Mouse (Mus musculus): ENCODE results near the gene Pon2. TPM values are rescaled to one million over a fixed set of nuclear protein-coding genes. Genes with fewer than 3 reads are reported as not detected.

Pon2 gene
- total RNA-seq, 2 experiments from 2014 or later, result 14.8 to 17.5 TPM

DNA sequence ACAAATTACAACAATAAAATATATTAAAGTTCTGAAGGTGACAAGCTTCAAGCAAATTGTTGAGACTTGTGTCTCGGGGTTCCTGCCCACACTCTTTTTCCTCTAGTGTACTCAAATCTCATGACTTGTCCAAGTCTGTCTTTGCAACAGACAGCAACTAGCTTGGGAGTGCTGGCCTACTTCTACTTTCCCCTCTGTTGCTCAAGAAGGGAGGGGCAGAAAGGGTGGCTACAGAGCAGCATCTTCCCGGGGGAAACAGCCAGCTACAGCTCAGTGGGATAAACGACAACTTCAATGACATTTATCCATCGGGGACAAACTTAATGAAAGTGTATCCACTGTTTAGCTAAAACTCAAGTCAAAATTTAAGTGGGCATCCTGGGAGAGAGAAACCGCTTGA lies 5.4 kb downstream of the Pon2 start:
- DNase-seq, result no peak

DNA sequence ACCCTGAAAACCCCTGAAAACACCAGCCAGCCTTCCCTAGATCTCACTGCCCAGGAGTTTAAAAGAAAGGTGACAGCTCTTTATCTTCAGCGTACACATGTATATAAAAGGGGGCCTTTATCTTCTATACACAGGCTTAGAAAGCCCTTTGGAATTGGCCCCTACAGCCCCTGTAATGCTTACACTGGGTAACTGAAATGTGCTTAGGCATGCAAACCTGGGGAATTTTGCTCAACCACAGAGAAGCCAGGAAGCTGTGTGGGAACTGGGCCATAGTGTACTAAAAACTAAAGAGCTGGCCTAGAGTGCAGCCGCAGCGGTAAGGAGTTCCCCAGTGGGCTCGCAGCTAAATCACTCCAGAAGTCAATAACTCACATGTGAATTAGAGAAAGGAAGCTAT lies 6.8 kb downstream of the Pon2 start:
- DNase-seq, result peak; percentile 8

DNA sequence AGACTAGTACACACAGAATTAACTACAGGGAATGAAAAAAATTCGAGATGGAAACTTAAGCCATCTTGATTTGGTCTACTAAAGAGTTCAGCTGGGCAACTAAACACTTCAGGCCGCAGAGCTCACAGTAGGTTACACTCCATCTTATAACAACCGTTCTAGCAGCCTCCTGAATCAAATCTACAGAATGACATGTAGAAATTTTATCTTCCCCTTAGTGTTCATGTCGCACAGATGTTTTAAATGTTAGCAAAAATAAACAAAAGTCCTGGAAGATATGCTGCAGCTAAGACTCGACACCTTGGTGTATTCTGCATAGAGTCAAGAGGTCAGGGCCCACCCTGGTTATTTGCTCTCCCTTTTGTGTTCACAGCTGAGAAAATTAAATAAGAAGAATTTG lies 10.3 kb downstream of the Pon2 start:
- DNase-seq, result no peak

DNA sequence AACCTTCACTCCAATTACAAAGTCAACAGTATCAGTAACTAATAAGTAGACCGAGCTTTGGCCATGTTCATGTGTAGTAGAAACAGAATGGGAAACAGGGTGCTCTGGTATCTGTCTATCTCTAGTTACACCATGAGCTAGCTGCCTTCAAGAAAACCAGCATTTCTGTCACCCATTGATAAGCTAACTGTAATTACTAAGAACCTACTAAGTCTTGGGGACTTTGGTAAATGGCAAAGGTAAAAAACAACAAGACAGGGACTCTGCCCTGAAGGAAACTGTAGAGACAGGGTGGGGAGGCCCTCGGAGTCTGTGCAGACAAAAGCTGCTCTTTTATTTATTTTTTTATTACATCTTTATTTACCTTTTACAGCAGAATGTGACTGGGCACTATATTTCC lies 10.9 kb downstream of the Pon2 start:
- no peak for DNase-seq

DNA sequence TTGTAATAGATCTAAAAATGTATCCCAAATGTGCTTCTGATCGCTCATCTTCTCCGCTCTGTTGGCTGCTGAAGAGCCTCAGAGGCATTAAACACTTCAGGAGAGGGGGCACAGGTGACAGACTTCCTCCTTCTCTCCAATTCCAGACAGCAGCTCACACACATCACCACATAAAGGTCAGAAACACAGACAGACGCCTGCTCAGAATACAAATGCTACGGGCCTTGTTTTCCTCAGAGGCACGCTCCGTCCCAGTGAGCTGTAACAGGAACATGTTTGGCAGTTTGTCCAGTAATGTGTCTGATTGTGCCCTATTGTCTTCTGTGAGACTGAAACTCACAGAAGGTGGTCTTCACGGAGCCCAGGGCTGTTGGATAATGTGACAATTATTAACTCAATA lies 15.8 kb downstream of the Pon2 start:
- no peak for DNase-seq

DNA sequence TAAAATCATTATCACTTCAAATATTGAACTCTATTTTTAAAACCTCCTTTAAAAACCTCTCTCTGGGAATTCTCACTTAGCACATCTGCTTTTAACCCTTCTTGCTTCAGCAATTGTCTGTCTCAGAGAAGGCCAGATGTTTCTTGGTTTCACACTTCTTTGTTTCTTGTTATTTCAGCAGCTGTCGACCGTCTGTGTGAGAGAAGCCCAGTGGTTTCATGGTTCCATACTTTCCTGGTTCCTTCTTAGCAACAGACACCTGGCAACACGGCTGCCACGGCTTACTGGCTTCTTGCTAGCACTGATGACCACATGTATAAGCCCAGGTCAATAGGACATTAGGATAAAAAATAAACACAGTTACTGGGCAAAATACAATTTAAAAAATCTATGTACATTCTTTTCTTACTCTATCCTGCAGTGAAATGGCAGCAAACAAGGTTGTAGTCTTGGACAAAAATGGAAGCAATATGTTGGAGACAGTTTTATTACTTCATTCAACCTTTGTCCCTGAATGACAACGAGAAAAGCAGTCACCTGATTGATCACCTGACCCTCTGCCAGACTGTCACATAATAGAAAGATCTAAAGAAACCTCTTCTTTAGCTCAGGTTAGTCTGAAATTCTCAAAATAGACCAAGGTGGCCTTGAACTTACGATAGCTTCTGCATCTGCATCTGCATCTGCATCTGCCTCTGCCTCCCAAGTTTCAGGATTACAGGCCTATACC lies 17.5 kb downstream of the Pon2 start:
- no peak for DNase-seq

DNA sequence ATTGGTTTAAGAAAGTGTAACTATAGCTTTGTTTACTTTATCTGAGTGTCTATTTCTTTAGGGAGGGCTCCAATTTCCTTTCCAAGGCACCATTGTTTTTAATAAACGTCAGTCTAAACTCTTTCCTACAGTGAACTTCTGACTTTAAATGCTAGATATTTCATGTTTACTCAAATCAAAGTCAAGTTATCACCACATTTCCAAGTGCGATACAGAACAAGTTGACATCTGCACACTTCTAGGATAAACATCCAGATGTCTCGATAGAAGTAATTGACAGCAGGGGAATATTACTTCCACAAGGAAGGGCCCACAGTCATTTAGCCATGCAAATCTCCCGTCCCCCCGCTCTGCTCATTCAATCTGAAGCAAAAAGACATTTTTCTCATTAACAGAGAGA lies 20.3 kb downstream of the Pon2 start:
- DNase-seq, result no peak

DNA sequence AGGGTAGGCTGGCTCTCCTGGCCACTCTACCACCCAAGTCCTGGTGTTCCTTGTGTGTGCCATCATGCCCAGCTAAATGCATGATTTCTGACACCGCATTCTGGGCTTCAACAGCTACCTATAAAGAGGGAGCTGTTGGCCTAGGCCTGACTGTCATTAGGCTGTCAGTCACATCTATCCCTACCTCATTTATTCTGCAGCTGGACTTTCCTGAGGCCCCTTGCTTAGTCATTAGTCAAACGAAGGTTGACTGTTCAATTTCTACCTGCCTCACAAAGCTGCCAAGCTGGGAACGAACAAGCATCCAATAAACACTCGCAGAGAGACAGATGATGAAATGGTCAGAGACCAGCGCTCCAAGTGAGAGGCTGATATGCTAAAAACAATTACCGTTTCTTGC lies 28.6 kb downstream of the Pon2 start:
- DNase-seq, result no peak

DNA sequence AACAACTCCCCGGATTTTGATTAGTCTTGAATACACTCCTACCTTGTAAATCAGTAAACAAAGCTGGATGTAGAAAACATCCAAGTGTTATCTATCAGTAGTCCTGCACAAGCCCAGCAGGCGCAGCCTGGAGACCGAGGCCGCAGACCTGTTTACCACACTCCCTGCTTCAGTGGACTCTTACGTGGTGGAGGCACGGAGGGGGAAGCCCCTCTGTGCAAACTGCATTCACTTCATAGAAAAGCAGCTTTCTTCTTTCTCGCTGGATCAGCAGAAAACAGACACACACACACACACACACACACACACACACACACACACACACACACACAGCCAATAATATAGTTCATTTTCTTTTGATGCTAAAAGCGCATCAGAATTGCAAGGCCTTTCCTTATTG lies 33.5 kb downstream of the Pon2 start:
- DNase-seq, result no peak

DNA sequence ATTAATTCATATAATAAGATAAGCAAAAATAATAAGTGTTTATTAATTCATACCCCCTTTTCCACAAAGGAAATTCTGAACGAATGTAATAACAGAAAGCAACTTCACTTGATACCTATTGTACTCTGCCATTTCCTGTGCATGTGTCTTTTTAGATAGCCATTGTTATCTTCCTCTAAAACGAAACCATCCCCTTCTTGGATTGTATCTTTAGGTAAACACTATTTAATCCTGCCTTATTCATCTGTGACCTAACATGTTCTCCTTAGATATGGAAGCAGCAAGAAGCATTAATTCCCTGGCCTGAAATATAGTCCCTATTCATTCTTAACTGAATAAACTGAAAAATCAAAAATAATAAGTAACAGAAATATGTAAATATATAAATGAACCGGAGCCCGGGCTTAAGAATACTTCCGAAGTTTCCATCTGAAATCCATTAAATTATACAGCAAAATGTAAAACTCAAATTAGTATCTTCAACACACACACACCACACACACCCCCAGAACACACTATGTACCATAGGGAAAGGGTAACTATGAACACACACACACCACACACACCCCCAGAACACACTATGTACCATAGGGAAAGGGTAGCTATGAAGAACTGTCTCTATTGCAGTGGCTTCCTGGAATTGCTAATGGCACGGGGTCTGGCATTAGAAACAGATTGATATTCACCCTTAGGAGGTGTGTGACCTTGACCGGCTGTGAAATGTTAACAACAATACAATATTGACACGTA lies 34.8 kb downstream of the Pon2 start:
- no peak for DNase-seq

DNA sequence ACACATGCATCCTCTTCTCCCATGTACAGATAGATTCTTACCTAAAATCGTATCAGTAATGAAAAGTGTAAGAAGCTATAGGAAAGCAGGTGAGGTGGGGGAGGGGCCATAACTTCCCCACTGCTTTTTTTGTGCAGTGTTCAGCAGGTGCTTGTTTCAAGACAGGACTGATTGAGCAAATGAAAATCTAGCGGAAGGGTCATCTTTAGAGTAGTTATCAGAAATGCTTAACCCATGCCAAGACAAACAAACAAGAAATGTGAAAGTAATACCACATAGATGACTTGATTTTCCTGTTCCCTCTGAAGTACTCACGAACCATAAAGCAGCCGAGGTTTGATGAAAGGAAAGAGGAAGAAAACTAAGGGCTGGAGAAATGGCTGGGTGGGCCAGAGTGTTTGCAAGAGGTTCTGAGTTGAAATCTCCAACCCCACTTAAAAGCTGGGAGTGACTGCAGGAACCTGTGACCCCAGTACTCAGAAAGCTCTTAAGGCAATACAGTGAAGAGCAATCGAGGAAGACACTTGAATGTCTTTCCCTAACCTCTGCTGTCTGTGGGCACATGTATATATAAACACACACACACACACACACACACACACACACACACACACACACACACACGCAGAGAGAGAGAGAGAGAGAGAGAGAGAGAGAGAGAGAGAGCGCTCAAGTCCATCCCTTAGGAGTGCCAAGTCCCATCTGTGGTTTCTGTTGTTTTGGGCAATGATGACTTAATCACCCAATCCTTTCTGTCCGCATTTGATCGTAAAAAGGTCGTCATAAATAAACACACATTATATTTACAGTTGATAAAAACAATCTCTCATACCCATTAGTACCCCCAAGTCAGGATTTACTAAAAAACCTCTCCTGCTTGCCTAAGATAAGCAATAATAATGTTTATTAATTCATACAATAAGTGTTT lies 35.7 kb downstream of the Pon2 start:
- no peak for DNase-seq

DNA sequence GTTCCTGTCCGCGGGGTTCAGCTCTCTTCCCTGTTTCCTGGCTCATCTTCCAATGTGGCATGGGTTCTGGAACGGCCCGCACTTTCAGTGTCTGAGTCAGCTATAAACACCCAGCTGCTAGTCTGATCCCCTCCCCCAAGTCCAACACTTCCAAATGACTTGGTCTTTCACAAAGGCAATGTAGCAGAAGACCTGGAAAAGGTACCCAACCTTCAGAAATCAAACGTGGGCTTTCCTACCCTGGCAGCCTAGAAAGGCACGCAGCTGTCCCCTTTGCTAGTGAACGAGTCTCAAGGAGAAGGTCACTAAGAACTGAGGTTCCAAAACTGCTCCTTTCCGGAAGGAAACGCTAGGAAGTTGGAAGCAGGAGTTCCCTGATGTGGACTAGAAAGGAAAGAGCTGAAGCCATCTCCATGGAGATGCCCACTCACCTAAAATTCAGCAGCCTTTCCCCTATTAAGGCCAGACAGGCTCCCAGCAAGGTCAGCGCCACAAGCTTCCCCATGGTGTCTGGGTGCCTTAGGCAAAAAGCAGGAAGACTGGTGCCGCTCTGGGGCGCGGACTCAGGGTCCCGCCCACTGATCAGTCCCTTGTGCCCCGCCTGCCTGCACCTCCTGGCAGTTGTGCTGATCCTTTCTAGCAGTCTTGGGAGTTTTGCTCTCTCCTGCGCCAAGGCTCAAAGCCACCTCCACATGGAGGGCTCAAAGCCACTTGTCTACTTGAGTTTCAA lies 42.4 kb downstream of the Pon2 start, which contains the start of gene Pon3:
Pon3 (minus strand) TSS at position 565 of the 730 bp plus-strand sequence.
- DNase-seq, result peak; percentile 67

DNA sequence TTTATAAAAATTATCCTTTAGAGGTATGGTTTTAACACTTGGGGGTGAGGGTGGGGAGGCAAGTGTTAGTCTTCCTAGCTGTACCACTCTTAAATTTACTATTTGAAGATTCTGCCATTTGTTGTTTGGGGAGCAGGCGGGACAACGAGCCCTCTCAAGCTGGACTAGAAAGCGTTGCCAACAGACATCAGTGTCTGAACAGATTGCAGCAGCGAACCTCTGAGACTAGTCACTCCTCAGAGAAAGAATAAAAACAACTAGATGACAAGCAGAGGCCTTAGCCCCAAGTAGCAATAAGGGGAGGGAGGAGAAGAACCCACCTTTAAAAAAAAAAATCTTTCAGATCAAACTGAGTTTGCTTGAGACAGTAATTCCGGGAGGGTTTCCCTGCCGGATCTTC lies 43.0 kb downstream of the Pon2 start:
- DNase-seq, result no peak

DNA sequence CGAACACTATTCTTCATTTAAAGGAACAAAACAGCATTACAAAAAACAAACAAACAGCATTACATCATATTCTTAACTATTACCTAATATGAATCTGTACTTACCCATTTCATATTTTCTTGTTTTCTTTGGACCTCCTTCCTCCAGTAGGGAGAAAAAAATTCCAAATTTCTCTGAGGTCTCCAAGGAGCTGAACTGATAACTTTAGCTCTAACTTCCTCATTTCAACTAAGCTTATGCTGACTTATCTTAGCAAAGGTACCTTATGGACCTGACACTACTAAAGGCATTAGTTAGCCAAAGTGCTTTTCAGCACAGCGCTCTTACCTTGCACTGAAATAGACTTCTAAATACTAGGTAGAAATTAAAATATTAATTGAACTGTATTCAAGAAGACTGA lies 43.4 kb downstream of the Pon2 start:
- no peak for DNase-seq

DNA sequence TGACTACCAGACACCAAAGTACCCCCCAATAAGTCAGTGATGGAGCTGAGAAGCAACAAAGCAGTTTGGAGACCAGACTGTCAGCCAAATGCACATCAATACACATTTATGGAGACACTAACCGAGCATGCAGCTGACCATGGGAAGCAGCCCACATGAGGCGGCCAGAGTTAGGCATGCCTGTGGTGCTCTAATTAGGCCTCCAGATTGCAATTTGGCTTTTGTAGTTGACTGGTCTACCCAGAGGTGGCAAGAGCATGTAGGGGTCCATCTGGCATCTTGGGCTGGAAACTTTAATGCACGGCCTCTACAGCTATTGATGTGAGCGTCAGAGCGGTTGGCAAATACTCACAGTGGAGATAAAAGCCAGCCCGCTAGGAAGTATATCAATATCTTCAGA lies 52.3 kb downstream of the Pon2 start:
- no peak for DNase-seq

DNA sequence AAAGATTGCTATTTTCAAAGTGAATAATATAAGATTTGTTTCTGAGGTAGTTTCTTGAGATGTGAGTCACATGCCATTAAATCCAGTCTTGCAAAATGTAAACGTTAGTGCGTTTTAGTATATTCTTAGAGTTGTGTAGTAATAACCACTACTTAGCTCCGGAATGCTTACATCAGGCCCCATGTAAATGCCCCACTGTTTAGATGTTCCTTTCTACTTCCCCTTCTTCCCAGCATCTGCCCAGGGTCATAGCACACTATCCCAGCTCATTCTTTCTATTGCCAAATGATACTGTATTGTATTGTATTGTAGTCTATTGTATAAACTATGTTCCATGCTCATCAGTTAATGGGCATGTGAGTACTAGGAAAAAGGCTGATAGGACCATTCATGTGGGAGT lies 59.5 kb downstream of the Pon2 start:
- DNase-seq, result no peak

DNA sequence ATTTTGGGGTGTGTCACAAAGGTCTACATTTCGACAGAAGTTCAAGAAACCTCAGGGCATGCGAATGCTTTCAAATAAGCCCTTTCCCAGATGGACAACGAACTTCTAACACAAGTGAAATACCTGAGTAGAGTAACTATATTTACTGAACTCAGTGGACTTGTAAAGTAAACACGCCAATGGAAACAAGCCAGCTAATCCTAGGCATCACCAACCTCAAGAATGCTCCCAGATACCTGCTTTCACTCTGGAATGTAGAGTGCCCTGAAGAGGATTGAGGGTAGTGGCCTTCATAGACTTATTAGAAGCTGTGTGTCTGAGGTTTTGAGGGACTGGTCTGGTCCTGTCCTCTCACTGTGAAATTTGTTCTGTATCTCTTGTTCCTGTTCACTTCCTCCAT lies 60.7 kb downstream of the Pon2 start:
- DNase-seq, result no peak

DNA sequence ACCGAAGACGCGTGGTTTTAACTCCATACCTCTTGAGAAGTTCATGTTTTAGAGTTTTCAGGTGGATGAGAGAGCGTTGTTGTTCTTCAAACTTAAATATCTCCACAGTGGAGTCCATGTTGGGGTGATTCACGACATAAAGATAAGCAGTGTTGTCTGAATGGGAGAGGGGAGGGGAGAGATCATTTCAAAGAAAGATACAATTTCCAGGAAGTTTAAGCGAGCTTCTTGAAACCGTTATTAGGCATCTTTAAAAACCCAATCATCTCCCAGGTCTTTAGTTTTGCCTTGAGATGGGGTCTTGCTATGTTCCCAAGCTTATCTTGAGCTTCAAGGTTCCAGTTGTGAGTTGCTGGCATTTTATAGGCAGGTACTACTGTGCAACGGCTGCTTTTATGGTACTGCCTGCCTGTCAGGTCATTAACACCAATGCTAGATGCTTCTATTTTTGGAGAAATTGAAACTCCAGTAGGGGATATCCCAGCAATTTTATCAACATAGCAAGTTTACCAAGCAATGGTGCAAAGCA lies 61.3 kb downstream of the Pon2 start:
- DNase-seq, result no peak

DNA sequence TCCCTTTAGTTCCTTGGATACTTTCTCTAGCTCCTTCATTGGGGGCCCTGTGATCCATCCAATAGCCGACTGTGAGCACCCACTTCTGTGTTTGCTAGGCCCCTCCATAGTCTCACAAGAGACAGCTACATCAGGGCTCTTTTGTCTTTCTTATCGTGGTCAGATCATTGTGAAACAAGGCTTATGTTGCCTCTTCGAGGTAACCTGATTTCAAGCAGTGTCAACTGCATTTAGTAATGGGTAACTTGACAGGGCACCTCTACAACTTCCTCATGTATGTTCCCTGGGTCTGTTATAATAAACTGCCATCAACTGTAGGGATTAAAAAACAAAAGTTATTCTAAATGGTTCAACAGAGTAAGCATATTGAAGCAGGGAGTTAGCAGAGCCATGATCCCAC lies 63.7 kb downstream of the Pon2 start:
- no peak for DNase-seq

DNA sequence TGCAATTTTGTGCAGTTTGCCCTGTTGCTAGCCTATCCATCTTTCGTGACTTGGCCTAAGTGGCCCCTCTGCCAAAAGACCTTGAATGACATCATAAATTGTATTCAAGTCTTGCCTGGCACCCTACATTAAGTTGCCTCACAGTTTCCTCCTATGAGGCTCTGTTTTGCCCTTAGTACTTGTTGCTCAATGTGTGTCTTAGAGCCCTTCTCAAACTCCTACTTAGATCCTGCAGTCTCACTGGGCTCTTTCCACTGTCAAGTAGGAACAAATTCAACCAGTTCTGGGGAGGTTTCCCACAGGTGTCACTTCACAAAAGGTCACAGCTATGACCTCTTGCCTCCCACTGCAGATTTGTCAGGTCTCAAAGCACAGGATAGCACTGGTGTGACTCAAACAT lies 64.4 kb downstream of the Pon2 start:
- no peak for DNase-seq

DNA sequence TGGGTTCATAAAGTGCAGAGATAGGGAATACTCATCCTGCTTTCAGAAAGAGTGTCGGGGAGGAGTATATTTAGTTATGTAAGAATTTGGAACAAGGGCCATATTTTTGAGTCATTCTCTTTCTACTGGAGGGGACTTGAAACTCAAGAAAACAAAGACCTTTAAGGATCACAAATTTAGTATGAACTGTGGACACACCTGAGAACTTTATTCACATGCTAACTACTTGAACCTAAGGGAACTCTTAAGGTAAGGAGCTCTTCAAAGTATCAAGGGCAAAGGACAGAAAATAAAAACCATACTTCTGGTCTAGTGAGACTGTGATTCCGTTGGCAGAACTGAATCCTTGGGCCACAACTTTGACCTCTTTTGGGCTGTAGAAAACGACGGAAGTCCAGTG lies 66.2 kb downstream of the Pon2 start:
- DNase-seq, result no peak

DNA sequence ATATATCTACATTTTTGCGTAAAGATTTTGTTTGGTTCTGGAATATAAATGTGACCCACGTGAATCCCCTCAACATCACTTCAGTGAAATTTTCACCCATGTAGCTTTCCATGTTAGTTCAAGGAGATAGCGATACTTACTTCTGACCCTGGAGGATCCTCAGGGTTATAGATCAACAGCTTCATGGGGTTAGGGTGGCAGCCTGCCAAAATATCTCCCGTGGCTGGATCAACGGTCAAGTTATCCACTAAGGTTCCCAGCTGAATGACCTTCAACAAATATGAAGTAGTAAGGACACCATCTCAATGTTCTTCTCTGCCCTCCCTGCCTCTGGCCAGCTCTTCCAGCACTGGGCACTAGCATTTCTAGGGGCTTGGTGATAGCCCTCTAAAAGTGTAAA lies 68.0 kb downstream of the Pon2 start:
- no peak for DNase-seq
